Mouse (Mus musculus) right cerebral cortex, postnatal 25 days (tissue): Measurements from ENCODE around the gene Zfp811.

Experiments
- DNase-seq: peaks from one replicate; pipeline ENCODE4 v3.0.0; 2022

The Zfp811 gene

DNA sequence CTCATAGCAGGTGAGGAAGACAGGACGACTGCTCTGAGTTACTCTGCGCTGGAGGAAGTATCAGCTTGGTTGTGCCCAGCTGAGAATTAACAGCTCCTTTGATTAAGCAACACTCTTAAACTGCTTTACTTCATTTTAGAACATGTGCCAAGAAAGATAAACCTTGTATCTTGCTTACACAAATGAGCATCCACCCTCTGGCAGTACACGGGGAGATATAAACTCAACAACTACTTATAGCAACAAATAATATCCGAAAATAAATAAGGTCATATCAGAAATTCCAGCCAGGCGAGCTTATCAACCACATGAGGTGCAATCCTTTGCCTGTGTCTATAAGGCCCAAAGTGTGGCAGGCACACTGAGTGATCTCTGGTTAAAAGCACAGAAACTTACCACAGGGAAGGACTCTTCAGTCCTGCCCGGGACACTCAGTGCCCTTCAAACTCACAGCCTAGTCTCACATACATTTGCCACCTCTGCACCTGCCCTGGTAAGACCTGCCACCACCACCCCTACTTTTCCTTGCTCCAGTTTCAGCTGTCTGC is 56.8 kb downstream of the Zfp811 start:
- DNase-seq, result no peak

DNA sequence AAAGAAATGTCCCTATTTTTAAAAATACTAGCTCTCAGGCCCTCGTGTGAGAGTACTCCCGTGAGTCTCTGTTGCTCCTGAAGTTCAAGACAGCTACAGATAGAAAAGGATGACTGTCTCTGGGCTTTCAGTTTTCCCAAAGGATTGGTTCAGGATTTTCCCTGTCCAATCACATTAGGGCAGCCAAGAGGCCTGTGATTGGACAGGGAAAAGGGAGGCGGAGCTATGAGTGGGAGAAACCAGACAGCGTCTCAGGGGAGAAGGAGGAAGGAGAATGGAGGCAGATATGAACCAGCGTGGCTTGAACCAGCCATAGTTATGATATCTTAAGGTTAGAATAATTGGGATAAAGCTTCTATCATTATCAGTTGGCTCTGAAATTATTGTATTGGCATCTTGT is 59.1 kb downstream of the Zfp811 start:
- no peak for DNase-seq
